11 mouse cellular contexts compared by ENCODE assay signal in the genomic region with DNA sequence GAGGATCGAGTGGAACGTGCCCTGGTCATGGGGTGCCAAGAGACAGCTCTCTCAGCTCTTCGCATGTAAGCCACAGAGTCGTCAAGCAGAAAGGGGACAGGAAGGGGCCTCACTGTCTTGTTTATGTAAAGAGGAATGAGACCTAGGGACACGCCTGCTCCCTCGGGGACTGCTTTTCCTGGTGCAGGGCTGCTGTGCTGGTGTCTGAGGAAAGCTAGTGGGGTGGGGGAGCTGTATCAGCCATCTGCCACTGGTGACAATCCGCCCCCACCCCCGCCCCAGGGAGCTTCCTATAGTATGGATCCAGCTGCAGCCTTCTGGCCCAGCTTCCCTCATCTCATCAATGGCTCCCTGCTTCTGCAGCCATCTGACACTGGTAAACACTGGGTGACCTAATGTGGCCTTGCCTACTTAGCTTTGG. TPM values are rescaled to one million over a fixed set of nuclear protein-coding genes. Genes with fewer than 3 reads are reported as not detected.
DNase-seq lines count a peak whose midpoint lies in the region; ATAC-seq lines count a peak whose summit lies in the region.
"Had no signal": no experiment of that assay in that cellular context is flagged by ENCODE, and none has a peak within 500 bp of the region (broad histone marks: within the 10 kb centered on the region; RNA-seq: fewer than 3 reads in every experiment).

No protein-coding gene starts in this region.

- H3K4me2 ChIP-seq in hindbrain, embryonic 12.5 days (replicated peaks): no peak overlapping the region
- no peak overlapping the region for H3K4me2 ChIP-seq in hindbrain, embryonic 16.5 days (ENCODE audit: low read length)
- H3K4me2 ChIP-seq in heart, embryonic 16.5 days (ENCODE audit: low read depth, low read length): no peak overlapping the region

- WGBS in hindbrain, embryonic 12.5 days: 45% methylated on average over 8 of the region's 8 CpGs
- WGBS in hindbrain, embryonic 16.5 days: 54% methylated on average over 8 of the region's 8 CpGs
- WGBS in heart, embryonic 16.5 days: 28% methylated on average over 8 of the region's 8 CpGs

- H3K4me1 ChIP-seq in hindbrain, embryonic 12.5 days: peaks cover 6% of the 10 kb centered on the region
- no peaks in the 10 kb centered on the region; the same call in 1 of the 2 replicates for H3K4me1 ChIP-seq in hindbrain, embryonic 16.5 days (ENCODE audit: control insufficient read depth, insufficient read depth, low read depth, low read length)
- H3K4me1 ChIP-seq in heart, embryonic 16.5 days (ENCODE audit: control insufficient read depth, insufficient read depth, low read length): peaks cover 4% of the 10 kb centered on the region; the same call in 1 of the 2 replicates

- no peaks in the 10 kb centered on the region for H3K9me3 ChIP-seq in hindbrain, embryonic 12.5 days (replicated peaks)
- H3K9me3 ChIP-seq in hindbrain, embryonic 16.5 days (ENCODE audit: control insufficient read depth, low read length): no peaks in the 10 kb centered on the region
- no peaks in the 10 kb centered on the region for H3K9me3 ChIP-seq in heart, embryonic 16.5 days (replicated peaks; ENCODE audit: control insufficient read depth, low read length)

- H3K9ac ChIP-seq in hindbrain, embryonic 12.5 days: no peak overlapping the region
- no peak overlapping the region for H3K9ac ChIP-seq in hindbrain, embryonic 16.5 days (ENCODE audit: low read depth, low read length)
- H3K9ac ChIP-seq in heart, embryonic 16.5 days (ENCODE audit: low read length): no peak overlapping the region

- peak; percentile 32; the same call in 1 of the 2 replicates for ATAC-seq in hindbrain, embryonic 12.5 days (ENCODE audit: low FRiP score)
- ATAC-seq in hindbrain, embryonic 16.5 days: no peak
- ATAC-seq in heart, embryonic 16.5 days (replicated peaks; ENCODE audit: extremely low read depth, insufficient read depth, low FRiP score): 0 out of 2 replicates have a peak, but pooled peaks have one; percentile 32

- H3K27ac ChIP-seq in hindbrain, embryonic 12.5 days: no peak overlapping the region
- no peak overlapping the region for H3K27ac ChIP-seq in hindbrain, embryonic 16.5 days (ENCODE audit: low read depth, low read length)
- no peak overlapping the region for H3K27ac ChIP-seq in heart, embryonic 16.5 days (ENCODE audit: low read length)

- H3K4me3 ChIP-seq in hindbrain, embryonic 12.5 days: no peak overlapping the region
- H3K4me3 ChIP-seq in hindbrain, embryonic 16.5 days (ENCODE audit: low read length): no peak overlapping the region
- no peak overlapping the region for H3K4me3 ChIP-seq in heart, embryonic 16.5 days (ENCODE audit: low read length)

- H3K36me3 ChIP-seq in hindbrain, embryonic 12.5 days: no peaks in the 10 kb centered on the region
- H3K36me3 ChIP-seq in hindbrain, embryonic 16.5 days (ENCODE audit: control insufficient read depth, insufficient read depth, low read length): no peaks in the 10 kb centered on the region
- no peaks in the 10 kb centered on the region for H3K36me3 ChIP-seq in heart, embryonic 16.5 days (ENCODE audit: control insufficient read depth, insufficient read depth)

- DNase-seq in brain, adult 2 months (ENCODE audit: low read depth, low spot score): peak; percentile 60
- peak; percentile 41 for DNase-seq in lung, postnatal 10 days
- DNase-seq in gastrocnemius, adult 18-20 months (ENCODE audit: low spot score): no peak
- no peak for DNase-seq in ovary, postnatal 14 days (ENCODE audit: low spot score)
- DNase-seq in right cerebral cortex, adult 18-20 months: no peak
- DNase-seq: cerebellum, adult 11-12 months; thymus, adult 18-20 months had no signal

- H3K27me3 ChIP-seq in hindbrain, embryonic 12.5 days: no peaks in the 10 kb centered on the region; the same call in 1 of the 2 replicates
- H3K27me3 ChIP-seq in hindbrain, embryonic 16.5 days (replicated peaks; ENCODE audit: control insufficient read depth, insufficient read depth, low read length): no peaks in the 10 kb centered on the region
- no peaks in the 10 kb centered on the region for H3K27me3 ChIP-seq in heart, embryonic 16.5 days (ENCODE audit: control insufficient read depth, insufficient read depth, low read length)

RNA-seq across cellular contexts. Expression of a gene that starts 47.7 kb away (rescaled TPM):
- polyA plus RNA-seq in hindbrain, embryonic 12.5 days (2016; fragmentation: Nextera tagmentation; extraction: Ambion mirVana): 1.0 and 2.1 TPM in 2 replicates
- polyA plus RNA-seq in hindbrain, embryonic 16.5 days (2015; fragmentation: Nextera tagmentation; extraction: Ambion mirVana): 3.4 and 3.7 TPM in 2 replicates
- 0.47 and 0.59 TPM in 2 replicates for polyA plus RNA-seq in heart, embryonic 16.5 days (2015; fragmentation: Nextera tagmentation; extraction: Ambion mirVana)
- total RNA-seq in gastrocnemius, adult 18-20 months (2021): not detected
- total RNA-seq: megakaryocyte progenitor cell, adult 5-6 weeks had no signal

Comparison
In these comparisons a context has a peak if more than half of its experiments do, and no peak if none do; other contexts are left out.
1. DNase-seq: peak in brain, adult 2 months (single experiment) and lung, postnatal 10 days (single experiment); none in gastrocnemius, adult 18-20 months (single experiment), ovary, postnatal 14 days (single experiment) and right cerebral cortex, adult 18-20 months (single experiment).